Mouse (Mus musculus) liver, embryonic 11.5 days (tissue): Measurements from ENCODE around the gene Kcna3. TPM values are rescaled to one million over a fixed set of nuclear protein-coding genes. Genes with fewer than 3 reads are reported as not detected.

Source experiments
- ATAC-seq: fragments of 200-750 bp; cut with Nextera tagmentation; replicated peaks from 2 replicates; pipeline ENCODE4 v1.8.0; 2017; ENCODE audit warnings: moderate number of reproducible peaks, mild to moderate bottlenecking, moderate TSS enrichment, moderate library complexity; ENCODE audit not compliant: low FRiP score
- DNase-seq: peaks from one replicate; pipeline ENCODE4 v3.0.0-alpha.2; 2017; ENCODE audit warnings: low spot score
- H3K27ac ChIP-seq: fragments of 300-500 bp; sonication (generic); 2 replicates; pipeline ENCODE4 v1.5.1; 2014; ENCODE audit warnings: mild to moderate bottlenecking, low read depth, low read length, control low read depth
- H3K27me3 ChIP-seq: fragments of 300-500 bp; sonication (generic); replicated peaks from 2 replicates; pipeline ENCODE4 v1.6.1; 2014; ENCODE audit warnings: low read length, mixed read lengths; ENCODE audit not compliant: control insufficient read depth, insufficient read depth
- H3K36me3 ChIP-seq: fragments of 300-500 bp; sonication (generic); 2 replicates; pipeline ENCODE4 v1.6.1; 2014; ENCODE audit warnings: mild to moderate bottlenecking, low read length, moderate library complexity, mixed read lengths; ENCODE audit not compliant: control insufficient read depth, insufficient read depth
- H3K4me1 ChIP-seq: fragments of 300-500 bp; sonication (generic); replicated peaks from 2 replicates; pipeline ENCODE4 v1.6.1; 2014; ENCODE audit warnings: low read length, mixed read lengths; ENCODE audit not compliant: control insufficient read depth, insufficient read depth
- H3K4me2 ChIP-seq: fragments of 300-500 bp; sonication (generic); 2 replicates; pipeline ENCODE4 v1.6.1; 2014; ENCODE audit warnings: mild to moderate bottlenecking, control low read depth, moderate library complexity
- H3K4me3 ChIP-seq: fragments of 300-500 bp; sonication (generic); 2 replicates; pipeline ENCODE4 v1.5.1; 2014; ENCODE audit warnings: low read depth, low read length, control low read depth
- H3K9ac ChIP-seq: fragments of 300-500 bp; sonication (generic); 2 replicates; pipeline ENCODE4 v1.6.1; 2014; ENCODE audit warnings: low read depth, low read length, control low read depth
- H3K9me3 ChIP-seq: fragments of 300-500 bp; sonication (generic); 2 replicates; pipeline ENCODE4 v1.6.1; 2016; ENCODE audit warnings: low read length, inconsistent platforms, mixed read lengths; ENCODE audit not compliant: control insufficient read depth
- WGBS: fragments of 180-500 bp; shearing (Covaris S2); extraction: QIAGEN DNeasy Blood & Tissue Kit; methylation state at CpG from one replicate; pipeline ENCODE4 v1.1.7; 2014; 5-methylcytosine and 5-hydroxymethylcytosine counted together
- polyA plus RNA-seq: library from polyadenylated mRNA; unstranded; fragments of >200 nt; fragmentation: Nextera tagmentation; extraction: Ambion mirVana; gene quantifications from 2 replicates; pipeline ENCODE4 v1.2.1, GENCODE M21; 2014

Kcna3 gene
- polyA plus RNA-seq, 1 experiment from 2014 or later, result 3.4 TPM

- no peak overlapping the region for H3K9ac ChIP-seq
- H3K36me3 ChIP-seq, result no peaks in the 10 kb centered on the region
- no peak for ATAC-seq
- peaks cover 4% of the 10 kb centered on the region for H3K4me1 ChIP-seq
- no peak overlapping the region for H3K27ac ChIP-seq
- DNase-seq, result no peak
- H3K27me3 ChIP-seq, result peaks cover 29% of the 10 kb centered on the region
- peak overlapping the region; percentile 4; the same call in 1 of the 2 replicates for H3K4me2 ChIP-seq
- H3K4me3 ChIP-seq, result 0 out of 2 replicates have a peak overlapping the region, but pooled peaks have one; percentile 0
- no peaks in the 10 kb centered on the region for H3K9me3 ChIP-seq
Observed at GRCm38 (mm10) chr3:107039306-107039705, 3.3 kb downstream of the Kcna3 start.

- ATAC-seq (no peak), DNase-seq (no peak)
- Histone ChIP-seq H3K4me2 (peak overlapping the region; percentile 31), H3K9me3 (no peaks in the 10 kb centered on the region), H3K4me3 (peak overlapping the region; percentile 15; the same call in 1 of the 2 replicates), H3K36me3 (no peaks in the 10 kb centered on the region), H3K9ac (no peak overlapping the region), H3K27me3 (peaks cover 26% of the 10 kb centered on the region), H3K27ac (no peak overlapping the region), H3K4me1 (peaks cover 3% of the 10 kb centered on the region)
- 77% methylated on average over 3 of the region's 3 CpGs for WGBS
Observed at GRCm38 (mm10) chr3:107040408-107040807, 4.4 kb downstream of the Kcna3 start.

- Histone ChIP-seq H3K4me1 (no peaks in the 10 kb centered on the region; the same call in 1 of the 2 replicates), H3K9ac (no peak overlapping the region), H3K4me3 (no peak overlapping the region), H3K27ac (no peak overlapping the region), H3K9me3 (no peaks in the 10 kb centered on the region), H3K4me2 (no peak overlapping the region; the same call in 1 of the 2 replicates), H3K36me3 (no peaks in the 10 kb centered on the region), H3K27me3 (peaks cover 13% of the 10 kb centered on the region)
- 74% methylated on average over 1 of the region's 1 CpGs for WGBS
- ATAC-seq (no peak), DNase-seq (no peak)
Observed at GRCm38 (mm10) chr3:107041718-107042117, 5.7 kb downstream of the Kcna3 start.

GRCm38 (mm10) chr3:107061468-107061867, 25.5 kb downstream of the Kcna3 start:
- H3K4me1 ChIP-seq, result no peaks in the 10 kb centered on the region
- no peak overlapping the region for H3K27ac ChIP-seq
- no peaks in the 10 kb centered on the region for H3K27me3 ChIP-seq
- H3K4me2 ChIP-seq, result no peak overlapping the region
- no peak overlapping the region for H3K9ac ChIP-seq
- WGBS, result 88% methylated on average over 1 of the region's 1 CpGs
- H3K9me3 ChIP-seq, result no peaks in the 10 kb centered on the region
- no peak overlapping the region for H3K4me3 ChIP-seq
- H3K36me3 ChIP-seq, result no peaks in the 10 kb centered on the region
- ATAC-seq, result no peak
- DNase-seq, result no peak

- ATAC-seq (no peak), DNase-seq (no peak)
- Histone ChIP-seq H3K27ac (no peak overlapping the region), H3K9ac (no peak overlapping the region), H3K4me1 (no peaks in the 10 kb centered on the region), H3K27me3 (no peaks in the 10 kb centered on the region), H3K36me3 (no peaks in the 10 kb centered on the region), H3K9me3 (no peaks in the 10 kb centered on the region), H3K4me3 (no peak overlapping the region), H3K4me2 (no peak overlapping the region)
- WGBS, result 63% methylated on average over 1 of the region's 1 CpGs
Observed at GRCm38 (mm10) chr3:107062771-107063170, 26.8 kb downstream of the Kcna3 start.

GRCm38 (mm10) chr3:107065510-107066095, 29.6 kb downstream of the Kcna3 start:
- ATAC-seq (no peak), DNase-seq (no peak)
- Histone ChIP-seq H3K4me2 (no peak overlapping the region), H3K9ac (no peak overlapping the region), H3K4me1 (no peaks in the 10 kb centered on the region), H3K36me3 (no peaks in the 10 kb centered on the region), H3K4me3 (no peak overlapping the region), H3K27ac (no peak overlapping the region), H3K9me3 (no peaks in the 10 kb centered on the region), H3K27me3 (no peaks in the 10 kb centered on the region)
- 77% methylated on average over 6 of the region's 6 CpGs for WGBS

- no peaks in the 10 kb centered on the region for H3K36me3 ChIP-seq
- no peaks in the 10 kb centered on the region for H3K9me3 ChIP-seq
- H3K4me2 ChIP-seq, result no peak overlapping the region
- 83% methylated on average over 7 of the region's 7 CpGs for WGBS
- H3K4me3 ChIP-seq, result no peak overlapping the region
- H3K27me3 ChIP-seq, result no peaks in the 10 kb centered on the region
- DNase-seq, result no peak
- no peak overlapping the region for H3K9ac ChIP-seq
- no peak for ATAC-seq
- no peak overlapping the region for H3K27ac ChIP-seq
- no peaks in the 10 kb centered on the region for H3K4me1 ChIP-seq
Observed at GRCm38 (mm10) chr3:107066165-107066850, 30.3 kb downstream of the Kcna3 start.

- no peaks in the 10 kb centered on the region for H3K9me3 ChIP-seq
- no peak overlapping the region for H3K9ac ChIP-seq
- no peaks in the 10 kb centered on the region for H3K27me3 ChIP-seq
- H3K4me2 ChIP-seq, result no peak overlapping the region
- no peak for DNase-seq
- H3K4me1 ChIP-seq, result no peaks in the 10 kb centered on the region
- ATAC-seq, result no peak
- no peaks in the 10 kb centered on the region for H3K36me3 ChIP-seq
- WGBS, result 59% methylated on average over 6 of the region's 6 CpGs
- H3K4me3 ChIP-seq, result no peak overlapping the region
- H3K27ac ChIP-seq, result no peak overlapping the region
Observed at GRCm38 (mm10) chr3:107067245-107067644, 31.3 kb downstream of the Kcna3 start.

GRCm38 (mm10) chr3:107073863-107074262, 37.9 kb downstream of the Kcna3 start:
- 41% methylated on average over 2 of the region's 2 CpGs for WGBS
- no peak for DNase-seq
- H3K4me3 ChIP-seq, result no peak overlapping the region
- H3K27me3 ChIP-seq, result no peaks in the 10 kb centered on the region
- no peaks in the 10 kb centered on the region for H3K4me1 ChIP-seq
- H3K27ac ChIP-seq, result no peak overlapping the region
- no peak overlapping the region for H3K9ac ChIP-seq
- H3K36me3 ChIP-seq, result no peaks in the 10 kb centered on the region
- no peak for ATAC-seq
- no peak overlapping the region for H3K4me2 ChIP-seq
- no peaks in the 10 kb centered on the region for H3K9me3 ChIP-seq
